Mouse (Mus musculus) 3T3-L1 (cell line): ENCODE data around the gene Rbbp4.
A peak's percentile ranks its signal among the peaks of the same experiment; 100 is the strongest.

Source experiments
- DNase-seq: peaks from one replicate; pipeline ENCODE4 v3.0.0-alpha.2; 2015; ENCODE audit warnings: low read depth, low spot score

Rbbp4 gene

DNA sequence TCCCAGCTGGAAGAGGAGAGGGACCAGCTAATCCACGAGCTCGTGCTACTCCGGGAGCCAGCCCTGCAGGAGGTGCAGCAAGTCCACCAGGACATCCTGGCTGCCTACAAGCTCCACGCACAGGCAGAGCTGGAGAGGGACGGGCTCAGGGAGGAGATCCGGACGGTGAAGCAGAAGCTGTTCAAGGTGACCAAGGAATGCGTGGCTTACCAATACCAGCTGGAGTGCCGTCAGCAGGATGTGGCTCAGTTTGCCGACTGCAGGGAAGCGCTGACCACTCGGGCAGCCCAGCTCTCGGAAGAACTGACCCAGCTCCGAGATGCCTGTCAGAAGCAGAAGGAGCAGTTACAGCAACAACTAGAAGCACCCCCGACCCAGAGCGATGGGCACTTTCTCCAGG is 41.5 kb downstream of the Rbbp4 start:
- DNase-seq, result no peak

- no peak for DNase-seq
These were observed 42.3 kb downstream of the Rbbp4 start for GRCm38 (mm10) chr4:129292831-129293230.

DNA sequence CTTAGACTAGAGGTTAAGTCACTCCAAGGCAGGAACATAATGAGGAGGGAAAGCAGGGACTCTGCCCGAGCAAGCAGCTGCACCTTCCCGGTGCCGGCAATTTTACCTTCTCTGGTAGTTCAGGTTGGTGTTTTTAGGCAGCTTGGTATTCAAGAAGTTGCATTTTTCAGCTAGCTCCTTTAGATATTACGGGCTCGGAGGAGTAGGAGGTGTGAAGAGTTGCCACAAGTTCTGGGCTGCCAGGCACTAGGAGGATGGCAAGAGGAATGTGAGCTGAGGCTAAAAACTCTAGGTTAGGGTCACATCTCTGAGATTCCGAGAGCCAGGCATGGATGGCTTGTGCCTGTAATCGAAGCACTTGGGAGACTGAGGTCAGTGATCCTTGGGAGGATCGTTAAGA is 45.5 kb downstream of the Rbbp4 start:
- no peak for DNase-seq

DNA sequence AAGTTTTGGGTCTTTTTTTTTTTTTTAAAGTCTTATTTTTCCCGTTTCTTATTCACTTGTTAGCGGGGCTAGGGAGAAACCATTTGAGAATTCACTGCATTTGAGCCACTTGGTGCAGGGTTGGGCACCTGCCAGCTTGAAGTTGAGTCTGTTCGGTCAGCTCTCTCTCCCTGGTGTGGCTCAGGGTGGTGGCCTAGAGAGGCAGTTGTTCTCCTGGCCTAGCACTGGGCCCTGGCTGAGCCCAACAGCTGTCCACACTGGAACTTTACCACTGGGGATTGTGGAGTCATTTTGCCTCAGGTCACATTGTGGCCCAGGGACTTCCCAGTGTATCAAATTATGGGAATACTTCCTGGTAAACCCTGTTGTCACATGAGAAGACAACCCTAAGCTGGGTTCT is 47.1 kb downstream of the Rbbp4 start:
- peak; percentile 64 for DNase-seq

- DNase-seq, result no peak
These were observed 47.6 kb downstream of the Rbbp4 start, which contains the start of gene Sync for GRCm38 (mm10) chr4:129287472-129287981. Gene Sync, plus strand, starts transcription at chr4:129287617.

GRCm38 (mm10) chr4:129286683-129287471 is 48.3 kb downstream of the Rbbp4 start:
- peak; percentile 70 for DNase-seq

DNA sequence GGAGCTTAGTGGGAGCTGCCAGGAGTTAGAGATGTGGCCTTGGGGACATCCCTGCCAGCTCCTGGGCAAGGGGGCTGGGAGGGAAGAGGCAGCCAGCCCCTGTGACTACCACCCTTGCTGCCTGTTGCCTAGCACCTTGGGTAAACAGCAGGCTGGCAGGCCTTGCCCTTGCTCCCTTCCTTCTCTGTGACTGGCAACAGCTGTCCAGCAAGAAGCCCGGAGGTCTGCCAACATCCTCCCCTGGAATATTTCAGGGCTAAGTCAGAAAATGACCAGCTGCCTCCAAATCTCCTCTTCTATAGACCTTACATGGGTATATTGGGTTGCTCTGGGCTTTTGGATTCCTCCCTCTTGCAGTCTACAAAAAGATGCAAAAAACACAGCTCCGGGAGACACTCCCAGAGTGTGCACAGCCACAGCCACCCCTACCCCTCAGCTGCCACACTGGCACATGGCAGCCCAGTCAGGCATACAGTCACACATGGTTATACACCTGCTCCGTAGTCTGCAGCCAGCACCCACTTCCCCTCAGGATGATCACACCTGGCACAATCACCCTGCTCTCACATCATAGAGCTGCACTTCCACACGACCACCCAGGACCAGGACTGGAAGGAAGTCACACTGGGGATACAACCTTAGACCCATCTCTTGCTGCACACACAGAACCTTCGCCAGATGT is 49.0 kb downstream of the Rbbp4 start:
- peak; percentile 70 for DNase-seq

DNA sequence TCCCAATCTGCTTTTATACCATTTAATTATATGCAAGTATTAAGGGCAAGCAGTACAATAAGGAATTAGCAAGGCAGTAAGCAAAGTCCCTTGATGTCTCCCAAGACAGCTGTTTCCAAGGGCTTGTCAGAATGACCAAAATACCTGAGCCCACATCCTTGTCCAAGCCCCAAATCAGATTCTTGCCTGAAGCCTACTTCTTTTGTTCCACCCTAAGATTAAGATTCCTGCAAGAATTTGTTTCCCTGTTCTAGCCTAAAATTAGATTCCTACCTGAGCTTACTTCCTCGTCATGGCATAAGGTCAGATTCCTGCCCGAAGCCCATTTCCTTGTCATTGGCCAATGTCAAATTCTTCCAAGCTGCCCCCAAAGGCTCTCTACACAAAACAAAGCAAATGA is 50.5 kb downstream of the Rbbp4 start:
- DNase-seq, result no peak

DNA sequence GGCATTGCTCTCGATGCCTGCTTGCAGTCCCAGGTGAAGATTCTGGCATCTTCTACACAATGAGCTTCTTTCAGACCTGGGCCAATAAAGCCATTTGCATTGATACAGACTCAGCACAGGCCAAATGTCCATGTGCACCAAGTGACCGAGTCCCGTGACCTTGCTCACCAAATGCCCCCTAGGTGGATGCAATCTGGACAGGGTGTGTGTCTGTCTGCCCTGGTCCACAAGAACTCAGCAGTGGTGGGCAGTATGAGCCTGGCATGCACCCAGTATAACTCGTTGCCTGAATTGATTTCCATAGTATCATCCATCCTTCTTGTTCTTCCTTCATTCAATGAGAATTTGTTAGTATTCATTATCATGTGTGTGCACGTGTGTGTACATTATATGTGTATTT is 51.9 kb downstream of the Rbbp4 start:
- DNase-seq, result no peak

DNA sequence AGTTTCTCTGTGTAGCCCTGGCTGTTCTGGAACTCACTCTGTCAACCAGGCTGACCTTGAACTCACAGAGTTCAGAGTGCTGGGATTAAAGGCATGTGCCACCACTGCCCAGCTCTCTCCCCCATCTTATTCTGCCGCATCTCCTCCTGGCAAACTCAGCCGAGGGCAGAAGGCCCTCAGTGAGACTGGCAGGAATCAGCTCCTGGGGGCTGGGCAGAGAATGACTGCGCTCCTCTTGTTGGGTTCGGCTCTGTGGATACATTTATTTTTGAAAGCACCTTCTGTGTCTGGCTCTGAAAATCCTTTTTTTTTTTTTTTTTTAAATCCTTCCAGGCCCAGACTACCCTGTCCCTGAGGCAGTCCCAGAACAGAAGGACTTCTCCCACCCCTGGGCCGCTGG is 52.4 kb downstream of the Rbbp4 start:
- DNase-seq, result no peak

DNA sequence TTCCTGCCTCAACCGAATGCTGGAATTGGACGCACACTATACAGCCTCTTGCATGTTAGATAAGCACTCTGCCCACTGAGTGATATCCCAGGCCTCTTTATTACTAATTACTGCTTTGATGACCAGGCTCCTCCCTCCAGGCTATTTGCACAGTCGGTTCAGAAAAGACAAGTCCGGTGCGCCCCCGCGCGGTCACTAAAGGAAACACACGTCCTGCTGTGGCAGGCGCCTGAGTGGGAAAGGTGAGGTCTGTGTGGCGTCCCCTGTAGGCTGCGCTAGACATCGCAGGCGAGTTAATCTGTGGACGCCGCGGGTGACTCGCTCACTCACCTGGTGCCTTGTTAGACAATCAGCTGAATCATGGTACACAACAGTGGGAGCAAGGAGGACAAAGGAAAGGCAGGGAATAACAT is 58.7 kb downstream of the Rbbp4 start:
- peak; percentile 94 for DNase-seq

DNA sequence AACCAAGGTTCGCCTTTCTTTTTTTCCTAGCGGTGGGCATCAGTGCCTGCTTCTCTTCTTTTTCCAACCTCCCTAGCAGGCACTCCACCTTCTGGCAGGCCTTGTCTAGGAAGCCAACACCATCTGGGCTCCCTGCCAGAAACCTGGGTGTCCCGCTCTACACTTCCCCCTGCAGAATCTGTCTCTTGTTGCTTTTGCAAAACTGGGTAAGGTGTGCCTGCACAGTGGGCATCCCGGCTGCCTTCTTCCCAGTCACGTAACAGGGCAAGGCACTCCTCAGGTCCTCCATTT is 62.5 kb downstream of the Rbbp4 start:
- peak; percentile 56 for DNase-seq

GRCm38 (mm10) chr4:129271991-129272755 is 63.0 kb downstream of the Rbbp4 start:
- no peak for DNase-seq

DNA sequence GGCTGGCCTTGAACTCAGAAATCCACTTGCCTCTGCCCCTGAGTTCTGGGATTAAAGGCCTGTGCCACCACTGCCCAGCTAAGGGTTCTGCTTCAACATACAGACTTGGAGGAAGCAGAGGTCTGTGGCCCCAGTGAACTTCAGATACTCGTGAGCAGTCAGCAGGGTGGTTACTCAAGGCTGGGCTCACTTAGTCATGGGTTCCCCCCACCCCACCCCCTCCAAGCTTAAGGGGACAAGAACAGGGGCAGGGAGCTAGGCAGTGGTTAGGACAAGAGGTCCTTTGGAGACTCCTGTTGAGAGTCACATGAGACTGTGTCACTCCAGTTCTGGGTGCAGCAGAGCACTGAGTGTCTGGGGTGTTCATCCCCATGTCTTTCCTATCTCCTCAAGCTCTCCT is 66.5 kb downstream of the Rbbp4 start:
- DNase-seq, result no peak

DNA sequence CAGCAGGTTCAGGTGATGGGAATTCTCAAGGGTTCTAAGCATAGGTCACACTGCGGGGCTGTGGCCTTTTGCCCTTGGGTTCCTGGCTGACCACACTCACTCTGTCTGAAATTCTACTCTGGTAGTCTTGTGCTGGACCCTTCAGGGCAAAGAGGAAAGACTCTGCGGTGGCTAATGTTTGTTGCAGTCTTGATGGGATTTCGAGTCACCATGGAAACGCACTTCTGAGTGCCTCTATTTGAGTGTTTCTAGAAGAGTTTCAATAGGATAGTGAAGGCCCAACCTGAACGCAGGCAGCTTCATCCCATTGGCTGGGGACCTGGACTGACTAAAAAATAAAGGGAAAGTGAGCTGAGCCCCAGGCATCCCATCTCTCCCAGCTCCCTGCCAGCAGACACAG is 68.3 kb downstream of the Rbbp4 start:
- DNase-seq, result no peak

DNA sequence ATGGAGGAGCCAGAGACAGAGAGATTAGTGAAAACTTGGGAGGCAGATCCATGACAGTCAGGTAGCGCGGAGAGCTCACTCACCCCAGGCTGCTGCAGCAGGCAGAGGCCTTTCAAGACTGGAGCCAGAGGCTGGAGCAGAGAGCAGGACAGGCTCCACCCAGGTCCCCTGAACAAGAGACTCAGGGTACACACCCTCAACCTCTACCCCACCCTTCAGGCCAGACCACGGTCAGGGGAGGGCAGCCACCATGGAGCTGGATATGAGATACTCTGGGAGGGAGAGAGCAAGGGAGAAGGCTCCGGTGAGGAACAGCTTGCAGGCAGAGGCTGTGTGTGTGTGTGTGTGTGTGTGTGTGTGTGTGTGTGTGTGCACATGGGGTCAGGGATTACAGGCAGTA is 69.0 kb downstream of the Rbbp4 start:
- DNase-seq, result no peak

- peak; percentile 97 for DNase-seq
These were observed 71.7 kb downstream of the Rbbp4 start for GRCm38 (mm10) chr4:129263225-129264021.

DNA sequence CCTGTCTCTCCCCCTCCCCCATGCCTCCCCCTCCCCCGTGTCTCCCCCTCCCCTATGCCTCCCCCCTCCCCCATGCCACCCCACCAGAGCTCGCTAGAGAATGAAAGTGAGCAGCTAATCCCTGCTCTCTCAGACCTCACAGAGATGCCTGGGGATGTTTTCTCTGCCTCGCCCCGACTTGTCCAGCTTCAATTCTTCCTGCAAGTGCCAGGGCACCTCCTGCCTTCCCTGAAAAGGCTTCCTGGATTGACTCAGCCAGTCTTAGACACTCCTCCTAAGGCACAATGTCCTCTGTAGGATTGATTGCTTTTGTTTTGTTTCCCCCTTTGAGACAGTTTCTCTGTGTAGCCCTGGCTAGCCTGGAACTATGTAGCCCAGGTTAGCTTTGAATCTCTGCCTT is 74.0 kb downstream of the Rbbp4 start, which contains the start of gene C77080:
Gene C77080 (minus strand): TSS at position 209 of the 400 bp plus-strand sequence.
- DNase-seq, result peak; percentile 55

- peak; percentile 53 for DNase-seq
These were observed 74.5 kb downstream of the Rbbp4 start for GRCm38 (mm10) chr4:129260678-129261077.

DNA sequence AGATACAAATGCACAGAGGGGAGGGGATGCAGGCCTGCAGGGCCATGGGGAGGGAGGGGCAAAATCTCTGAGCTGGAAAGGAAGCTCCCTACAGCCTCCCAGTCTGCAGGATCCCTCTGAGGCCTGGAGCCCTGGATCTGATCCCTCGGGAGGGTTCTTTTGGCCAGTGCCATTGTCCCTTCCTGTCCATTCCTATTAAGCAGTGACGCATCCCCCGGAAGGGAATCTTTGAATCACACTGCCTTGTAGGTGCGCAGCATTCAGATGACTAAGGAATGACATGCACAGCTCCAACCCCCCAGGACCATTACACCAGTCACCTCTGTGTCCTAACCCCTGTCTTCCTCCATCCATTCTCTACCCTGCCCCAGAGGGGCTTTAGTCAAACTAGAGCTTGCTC is 76.1 kb downstream of the Rbbp4 start:
- DNase-seq, result peak; percentile 85
